Mouse (Mus musculus) olfactory bulb, adult 2 months (tissue): ENCODE results near the gene Ldhd.

Experiments used
- CTCF ChIP-seq: fragments of 200-500 bp; IDR thresholded peaks from 2 replicates; pipeline ENCODE4 v1.5.1; 2012; ENCODE audit warnings: low read depth, mild to moderate bottlenecking, low read length, moderate library complexity; ENCODE audit not compliant: insufficient read depth
- POLR2A ChIP-seq: fragments of 200-500 bp; IDR thresholded peaks from 2 replicates; pipeline ENCODE4 v1.6.1; 2012; ENCODE audit warnings: mild to moderate bottlenecking, low read depth, low read length, moderate library complexity; ENCODE audit not compliant: insufficient read depth

DNA sequence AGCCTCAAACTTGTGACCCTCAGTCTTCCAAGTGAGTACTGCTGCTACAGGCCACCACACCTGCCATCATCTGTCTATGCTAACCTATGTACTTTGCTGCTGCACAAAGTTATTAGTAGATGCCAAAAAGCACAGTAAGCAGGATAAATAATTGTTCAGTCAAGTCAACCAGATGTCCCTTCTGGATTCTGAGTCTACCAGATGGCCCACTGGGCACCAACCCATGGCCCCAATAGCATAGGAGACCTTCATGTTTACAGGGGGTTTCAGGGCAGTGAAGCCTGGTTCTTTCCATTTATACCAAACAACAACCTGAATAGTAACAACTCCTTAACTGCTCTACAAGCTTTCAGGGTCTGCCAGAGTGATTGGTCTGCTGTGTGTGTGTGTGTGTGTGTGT, 39.0 kb downstream of the Ldhd start:
- no peak for TF ChIP-seq CTCF
- no peak for TF ChIP-seq POLR2A
